Comparison of ENCODE assay signal across 28 mouse cellular contexts in genomic region chr11:55013802-55014201, GRCm38 (mm10). TPM values are rescaled to one million over a fixed set of nuclear protein-coding genes. Genes with fewer than 3 reads are reported as not detected.
DNase-seq lines count a peak whose midpoint lies in the region; ATAC-seq and TF ChIP-seq lines count a peak whose summit lies in the region.
"Had no signal": no experiment of that assay in that cellular context is flagged by ENCODE, and none has a peak within 500 bp of the region (broad histone marks: within the 10 kb centered on the region; RNA-seq: fewer than 3 reads in every experiment).

No protein-coding gene starts in this region.

- no peaks in the 10 kb centered on the region for H3K9me3 ChIP-seq in heart, embryonic 12.5 days (replicated peaks)
- no peaks in the 10 kb centered on the region for H3K9me3 ChIP-seq in kidney, embryonic 15.5 days (replicated peaks)
- H3K9me3 ChIP-seq in liver, postnatal 0 days (ENCODE audit: low read length): no peaks in the 10 kb centered on the region
- H3K9me3 ChIP-seq in forebrain, embryonic 13.5 days (replicated peaks): no peaks in the 10 kb centered on the region
- H3K9me3 ChIP-seq: heart, embryonic 13.5 days; intestine, embryonic 15.5 days; neural tube, embryonic 12.5 days had no signal

- no peak overlapping the region for H3K4me2 ChIP-seq in heart, embryonic 12.5 days
- no peak overlapping the region for H3K4me2 ChIP-seq in kidney, embryonic 15.5 days
- H3K4me2 ChIP-seq in liver, postnatal 0 days (ENCODE audit: low read depth, low read length): no peak overlapping the region
- H3K4me2 ChIP-seq in forebrain, embryonic 13.5 days: no peak overlapping the region
- H3K4me2 ChIP-seq: heart, embryonic 13.5 days; intestine, embryonic 15.5 days; midbrain, embryonic 11.5 days; neural tube, embryonic 12.5 days had no signal

- no peak for TF ChIP-seq CTCF in liver, postnatal 0 days (IDR thresholded peaks at IDR 0.05; ENCODE audit: low read depth)

- 79% methylated on average over 6 of the region's 6 CpGs for WGBS in heart, embryonic 12.5 days
- WGBS in kidney, embryonic 15.5 days: 80% methylated on average over 6 of the region's 6 CpGs
- 74% methylated on average over 6 of the region's 6 CpGs for WGBS in liver, postnatal 0 days (ENCODE audit: insufficient replicate concordance)
- WGBS in forebrain, embryonic 13.5 days: 76% methylated on average over 6 of the region's 6 CpGs

- TF ChIP-seq EP300 in liver, postnatal 0 days (IDR thresholded peaks at IDR 0.05; ENCODE audit: low read depth): no peak

- H3K27ac ChIP-seq in heart, embryonic 12.5 days (ENCODE audit: poor library complexity, severe bottlenecking): no peak overlapping the region
- H3K27ac ChIP-seq in kidney, embryonic 15.5 days: no peak overlapping the region
- peak overlapping the region; percentile 19; the same call in 1 of the 2 replicates for H3K27ac ChIP-seq in brown adipose tissue, adult 24 weeks (replicated peaks; ENCODE audit: low read depth, low read length)
- peak overlapping the region; percentile 68 for H3K27ac ChIP-seq in liver, postnatal 0 days (ENCODE audit: low read depth)
- H3K27ac ChIP-seq in forebrain, embryonic 13.5 days: no peak overlapping the region
- H3K27ac ChIP-seq: heart, embryonic 13.5 days; hindbrain, postnatal 0 days; intestine, embryonic 15.5 days; liver, embryonic 14.5 days; neural tube, embryonic 12.5 days; stomach, postnatal 0 days had no signal

- H3K4me1 ChIP-seq in heart, embryonic 12.5 days (replicated peaks): peaks cover 55% of the 10 kb centered on the region
- H3K4me1 ChIP-seq in kidney, embryonic 15.5 days: peaks cover 20% of the 10 kb centered on the region
- peaks cover 19% of the 10 kb centered on the region for H3K4me1 ChIP-seq in brown adipose tissue, adult 24 weeks (ENCODE audit: control insufficient read depth, insufficient read depth, insufficient read length, low read length)
- peaks cover 14% of the 10 kb centered on the region for H3K4me1 ChIP-seq in liver, postnatal 0 days (ENCODE audit: insufficient read depth)
- H3K4me1 ChIP-seq in forebrain, embryonic 13.5 days: peaks cover 13% of the 10 kb centered on the region
- H3K4me1 ChIP-seq: neural tube, embryonic 12.5 days had no signal

- H3K9ac ChIP-seq in heart, embryonic 12.5 days: no peak overlapping the region
- H3K9ac ChIP-seq in kidney, embryonic 15.5 days: no peak overlapping the region
- H3K9ac ChIP-seq in liver, postnatal 0 days (replicated peaks): no peak overlapping the region
- H3K9ac ChIP-seq in forebrain, embryonic 13.5 days: no peak overlapping the region
- H3K9ac ChIP-seq: heart, embryonic 13.5 days; intestine, embryonic 15.5 days; liver, embryonic 14.5 days; neural tube, embryonic 12.5 days had no signal

- intact Hi-C loops in heart, postnatal 25 days (cut with DNase I): no loop called here

- no peak for DNase-seq in heart, postnatal 25 days (ENCODE audit: low spot score)
- no peak for DNase-seq in kidney, postnatal 4 days
- DNase-seq in liver, postnatal 0 days: peak; percentile 41
- DNase-seq: adrenal gland, postnatal 36 days; cerebellum, adult 2 months; cerebellum, postnatal 14 days; gastrocnemius, postnatal 25 days; heart, adult 18-20 months; heart, postnatal 10 days; kidney, postnatal 10 days; layer of hippocampus, adult 9-11 months; lung, postnatal 36 days; right cerebral cortex, adult 18-20 months; right cerebral cortex, postnatal 4 days; thymus, postnatal 4 days had no signal

- no peaks in the 10 kb centered on the region for H3K27me3 ChIP-seq in heart, embryonic 12.5 days (replicated peaks)
- no peaks in the 10 kb centered on the region for H3K27me3 ChIP-seq in kidney, embryonic 15.5 days
- H3K27me3 ChIP-seq in liver, postnatal 0 days (ENCODE audit: insufficient read depth, low read length): no peaks in the 10 kb centered on the region
- H3K27me3 ChIP-seq in forebrain, embryonic 13.5 days: no peaks in the 10 kb centered on the region
- H3K27me3 ChIP-seq: heart, embryonic 13.5 days; intestine, embryonic 15.5 days; neural tube, embryonic 12.5 days had no signal

- ATAC-seq in heart, embryonic 12.5 days (ENCODE audit: insufficient number of reproducible peaks, low FRiP score): 0 out of 2 replicates have a peak, but pooled peaks have one; percentile 40
- ATAC-seq in kidney, embryonic 15.5 days (replicated peaks; ENCODE audit: low FRiP score): 0 out of 2 replicates have a peak, but pooled peaks have one; percentile 33
- ATAC-seq in liver, postnatal 0 days: peak; percentile 86
- no peak for ATAC-seq in forebrain, embryonic 13.5 days
- ATAC-seq: forebrain, embryonic 14.5 days; hindbrain, postnatal 0 days; intestine, embryonic 15.5 days had no signal

- H3K36me3 ChIP-seq in heart, embryonic 12.5 days: peaks cover 83% of the 10 kb centered on the region
- H3K36me3 ChIP-seq in kidney, embryonic 15.5 days: peaks cover 81% of the 10 kb centered on the region
- H3K36me3 ChIP-seq in liver, postnatal 0 days (replicated peaks; ENCODE audit: insufficient read depth, low read length): peaks cover 35% of the 10 kb centered on the region
- peaks cover 25% of the 10 kb centered on the region for H3K36me3 ChIP-seq in forebrain, embryonic 13.5 days (ENCODE audit: poor library complexity, severe bottlenecking)

- no peak overlapping the region for H3K4me3 ChIP-seq in heart, embryonic 12.5 days
- H3K4me3 ChIP-seq in kidney, embryonic 15.5 days (replicated peaks): no peak overlapping the region
- H3K4me3 ChIP-seq in brown adipose tissue, adult 24 weeks (ENCODE audit: insufficient read depth, low read depth, low read length): no peak overlapping the region
- no peak overlapping the region for H3K4me3 ChIP-seq in liver, postnatal 0 days (ENCODE audit: low read depth, low read length)
- no peak overlapping the region for H3K4me3 ChIP-seq in forebrain, embryonic 13.5 days
- H3K4me3 ChIP-seq: heart, embryonic 13.5 days; intestine, embryonic 15.5 days; myocyte; neural tube, embryonic 12.5 days had no signal

RNA-seq across cellular contexts. Expression of gene Anxa6, which starts 19.4 kb away (rescaled TPM):
- polyA plus RNA-seq in heart, embryonic 12.5 days (2016; fragmentation: Nextera tagmentation; extraction: Ambion mirVana): 335 and 339 TPM in 2 replicates
- 100 to 1,000 TPM; 240 to 246 TPM for total RNA-seq in heart, postnatal 25 days (2021)
- polyA plus RNA-seq in kidney, embryonic 15.5 days (2015; fragmentation: Nextera tagmentation; extraction: Ambion mirVana): 201 and 233 TPM in 2 replicates
- 212 and 213 TPM in 2 replicates for polyA plus RNA-seq in brown adipose tissue, adult 24 weeks (2012; ENCODE audit: insufficient read depth, insufficient read length, missing spikeins)
- polyA plus RNA-seq in liver, postnatal 0 days (2015; fragmentation: Nextera tagmentation; extraction: Ambion mirVana): 47.5 and 47.7 TPM in 2 replicates
- polyA plus RNA-seq in forebrain, embryonic 13.5 days (2015; fragmentation: Nextera tagmentation; extraction: Ambion mirVana): 28.2 and 29.6 TPM in 2 replicates

RNA-seq across cellular contexts. Expression of gene Tnip1, which starts 51.1 kb away (rescaled TPM):
- 23.1 and 23.6 TPM in 2 replicates for polyA plus RNA-seq in heart, embryonic 12.5 days (2016; fragmentation: Nextera tagmentation; extraction: Ambion mirVana)
- 10 to 100 TPM; 27.1 to 29.8 TPM for total RNA-seq in heart, postnatal 25 days (2021)
- 16.8 and 20.7 TPM in 2 replicates for polyA plus RNA-seq in kidney, embryonic 15.5 days (2015; fragmentation: Nextera tagmentation; extraction: Ambion mirVana)
- polyA plus RNA-seq in brown adipose tissue, adult 24 weeks (2012; ENCODE audit: insufficient read depth, insufficient read length, missing spikeins): 16.0 and 16.9 TPM in 2 replicates
- polyA plus RNA-seq in liver, postnatal 0 days (2015; fragmentation: Nextera tagmentation; extraction: Ambion mirVana): 5.2 and 5.3 TPM in 2 replicates
- polyA plus RNA-seq in forebrain, embryonic 13.5 days (2015; fragmentation: Nextera tagmentation; extraction: Ambion mirVana): 10.4 and 10.8 TPM in 2 replicates

Comparison
In these comparisons a context has a peak if more than half of its experiments do, and no peak if none do; other contexts are left out.
1. H3K27ac ChIP-seq: peak in brown adipose tissue, adult 24 weeks (single experiment) and liver, postnatal 0 days (single experiment); none in heart, embryonic 12.5 days (single experiment), kidney, embryonic 15.5 days (single experiment) and forebrain, embryonic 13.5 days (single experiment).